Mouse (Mus musculus): ENCODE measurements around the gene Orai1. TPM values are rescaled to one million over a fixed set of nuclear protein-coding genes. Genes with fewer than 3 reads are reported as not detected.
"Not testable (repeated sequence)": the region's sequence is repeated elsewhere in the genome, so short reads cannot be mapped to it uniquely, and the experiment has no call there.

Orai1 gene
- polyA plus RNA-seq (2015; fragmentation: Nextera tagmentation; extraction: Ambion mirVana): 14.0 and 14.3 TPM in 2 replicates

GRCm38 (mm10) chr5:123014753-123015701 is at the start of gene Orai1:
Gene Orai1, plus strand, starts transcription at chr5:123015074.
- peak; percentile 95 for ATAC-seq (ENCODE audit: low FRiP score, low read depth)
- WGBS: under 1% methylated on average over 82 of the region's 106 CpGs
- Histone ChIP-seq H3K9me3 (no peaks in the 10 kb centered on the region), H3K9ac (peak within 1 kb of the TSS; percentile 68), H3K36me3 (no peaks in the 10 kb centered on the region), H3K4me2 (peak within 1 kb of the TSS; percentile 67), H3K4me3 (peak within 1 kb of the TSS; percentile 61), H3K4me1 (replicated peaks) (peaks cover 37% of the 10 kb centered on the region), H3K27ac (replicated peaks) (peak within 1 kb of the TSS; percentile 90), H3K27me3 (no peaks in the 10 kb centered on the region)

GRCm38 (mm10) chr5:122965427-122965826 is 49.4 kb upstream of the Orai1 start:
- H3K27ac ChIP-seq (replicated peaks): no peak overlapping the region
- ATAC-seq (ENCODE audit: low FRiP score, low read depth): no peak
- H3K4me2 ChIP-seq: no peak overlapping the region
- H3K9ac ChIP-seq: no peak overlapping the region
- H3K36me3 ChIP-seq: no peaks in the 10 kb centered on the region
- H3K9me3 ChIP-seq: no peaks in the 10 kb centered on the region
- no peaks in the 10 kb centered on the region for H3K4me1 ChIP-seq (replicated peaks)
- WGBS: 78% methylated on average over 11 of the region's 11 CpGs
- no peak overlapping the region for H3K4me3 ChIP-seq
- no peaks in the 10 kb centered on the region for H3K27me3 ChIP-seq

- 35% methylated on average over 4 of the region's 4 CpGs for WGBS
- Histone ChIP-seq H3K9me3 (no peaks in the 10 kb centered on the region), H3K27ac (replicated peaks) (no peak overlapping the region), H3K27me3 (no peaks in the 10 kb centered on the region), H3K9ac (no peak overlapping the region), H3K4me2 (no peak overlapping the region), H3K36me3 (no peaks in the 10 kb centered on the region), H3K4me3 (no peak overlapping the region), H3K4me1 (replicated peaks) (no peaks in the 10 kb centered on the region)
- no peak for ATAC-seq (ENCODE audit: low FRiP score, low read depth)
Measured at GRCm38 (mm10) chr5:122968322-122968721, 46.6 kb upstream of the Orai1 start.

DNA sequence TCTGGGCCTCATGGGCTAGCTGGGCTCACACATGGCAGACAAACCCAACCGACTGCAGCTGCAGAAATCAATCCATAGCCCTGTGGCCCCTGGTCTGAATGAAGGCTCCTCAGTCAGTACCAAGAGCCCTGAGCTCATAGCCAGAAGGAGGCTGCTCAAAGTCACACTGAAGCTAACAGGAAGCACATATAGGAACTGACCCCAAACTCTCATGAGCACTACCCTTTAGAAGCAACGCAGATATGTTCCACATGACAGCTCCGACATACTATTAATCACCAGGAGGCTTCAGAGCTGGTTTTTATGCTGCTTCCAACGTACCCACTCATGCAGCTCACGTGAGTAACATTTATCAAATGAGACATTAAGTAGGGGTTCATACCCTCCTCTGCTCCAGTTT is 44.8 kb upstream of the Orai1 start:
- 72% methylated on average over 5 of the region's 5 CpGs for WGBS
- no peak overlapping the region for H3K27ac ChIP-seq (replicated peaks)
- no peaks in the 10 kb centered on the region for H3K4me1 ChIP-seq (replicated peaks)
- no peak for ATAC-seq (ENCODE audit: low FRiP score, low read depth)
- H3K9ac ChIP-seq: no peak overlapping the region
- no peaks in the 10 kb centered on the region for H3K9me3 ChIP-seq
- no peaks in the 10 kb centered on the region for H3K36me3 ChIP-seq
- no peaks in the 10 kb centered on the region for H3K27me3 ChIP-seq
- H3K4me2 ChIP-seq: no peak overlapping the region
- H3K4me3 ChIP-seq: no peak overlapping the region

DNA sequence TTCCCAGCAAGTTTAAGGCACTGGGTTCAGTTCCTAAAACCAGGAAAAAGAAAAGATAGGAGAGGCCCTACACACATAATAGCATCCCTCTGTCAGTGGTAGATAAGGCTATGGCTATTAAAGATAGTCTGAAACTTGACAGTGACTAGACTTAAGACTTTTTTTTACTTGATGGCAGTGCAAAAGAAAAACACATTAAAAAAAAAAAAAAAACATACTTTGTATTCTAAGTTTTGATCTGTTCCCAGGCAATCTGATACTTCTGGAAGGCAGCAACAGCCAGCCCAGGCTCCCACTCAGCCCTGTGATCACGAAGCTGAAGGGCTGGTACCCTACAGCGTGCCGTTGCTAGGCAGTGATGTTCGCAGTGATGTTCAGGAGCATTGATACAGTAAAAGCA is 43.4 kb upstream of the Orai1 start:
- 77% methylated on average over 4 of the region's 4 CpGs for WGBS
- no peak for ATAC-seq (ENCODE audit: low FRiP score, low read depth)

GRCm38 (mm10) chr5:122972116-122972515 is 42.8 kb upstream of the Orai1 start:
- H3K27me3 ChIP-seq: no peaks in the 10 kb centered on the region
- no peaks in the 10 kb centered on the region for H3K9me3 ChIP-seq
- 50% methylated on average over 9 of the region's 9 CpGs for WGBS
- H3K4me3 ChIP-seq: no peak overlapping the region
- H3K9ac ChIP-seq: no peak overlapping the region
- no peak for ATAC-seq (ENCODE audit: low FRiP score, low read depth)
- H3K4me1 ChIP-seq (replicated peaks): no peaks in the 10 kb centered on the region
- H3K36me3 ChIP-seq: no peaks in the 10 kb centered on the region
- H3K4me2 ChIP-seq: no peak overlapping the region
- H3K27ac ChIP-seq (replicated peaks): peak overlapping the region; percentile 43; the same call in 1 of the 2 replicates

More for the DNA sequence above, 43.4 kb upstream of the Orai1 start:
- Histone ChIP-seq H3K36me3 (no peaks in the 10 kb centered on the region), H3K4me2 (no peak overlapping the region), H3K27ac (replicated peaks) (0 out of 2 replicates have a peak overlapping the region, but pooled peaks have one; percentile 43), H3K4me1 (replicated peaks) (no peaks in the 10 kb centered on the region), H3K9me3 (no peaks in the 10 kb centered on the region), H3K27me3 (no peaks in the 10 kb centered on the region), H3K4me3 (no peak overlapping the region), H3K9ac (no peak overlapping the region)

DNA sequence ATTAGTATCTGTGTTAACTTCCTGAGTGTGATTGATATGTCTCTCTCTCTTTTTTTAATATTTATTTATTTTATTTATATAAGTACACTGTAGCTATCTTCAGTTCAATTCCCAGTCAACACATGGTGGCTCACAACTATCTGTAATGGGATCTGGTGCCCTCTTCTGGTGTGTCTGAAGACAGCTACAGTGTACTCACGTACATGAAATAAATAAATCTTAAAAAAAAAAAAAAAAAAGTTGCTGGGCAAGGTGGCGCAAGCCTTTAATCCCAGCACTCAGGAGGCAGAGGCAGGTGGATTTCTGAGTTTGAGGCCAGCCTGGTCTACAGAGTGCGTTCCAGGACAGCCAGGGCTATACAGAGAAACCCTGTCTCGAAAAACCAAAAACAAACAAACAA is 40.2 kb upstream of the Orai1 start:
- not testable (repeated sequence) for H3K9me3 ChIP-seq; H3K27ac ChIP-seq (replicated peaks); H3K36me3 ChIP-seq; ATAC-seq (ENCODE audit: low FRiP score, low read depth); H3K4me1 ChIP-seq (replicated peaks); H3K9ac ChIP-seq; H3K4me3 ChIP-seq; H3K4me2 ChIP-seq; H3K27me3 ChIP-seq
- WGBS: 90% methylated on average over 4 of the region's 4 CpGs

GRCm38 (mm10) chr5:122978970-122979369 is 35.9 kb upstream of the Orai1 start:
- 85% methylated on average over 8 of the region's 8 CpGs for WGBS
- Histone ChIP-seq H3K36me3 (no peaks in the 10 kb centered on the region), H3K9ac (no peak overlapping the region), H3K9me3 (no peaks in the 10 kb centered on the region), H3K4me3 (no peak overlapping the region), H3K4me1 (replicated peaks) (no peaks in the 10 kb centered on the region), H3K4me2 (no peak overlapping the region), H3K27ac (replicated peaks) (no peak overlapping the region), H3K27me3 (no peaks in the 10 kb centered on the region)
- ATAC-seq (ENCODE audit: low FRiP score, low read depth): no peak

DNA sequence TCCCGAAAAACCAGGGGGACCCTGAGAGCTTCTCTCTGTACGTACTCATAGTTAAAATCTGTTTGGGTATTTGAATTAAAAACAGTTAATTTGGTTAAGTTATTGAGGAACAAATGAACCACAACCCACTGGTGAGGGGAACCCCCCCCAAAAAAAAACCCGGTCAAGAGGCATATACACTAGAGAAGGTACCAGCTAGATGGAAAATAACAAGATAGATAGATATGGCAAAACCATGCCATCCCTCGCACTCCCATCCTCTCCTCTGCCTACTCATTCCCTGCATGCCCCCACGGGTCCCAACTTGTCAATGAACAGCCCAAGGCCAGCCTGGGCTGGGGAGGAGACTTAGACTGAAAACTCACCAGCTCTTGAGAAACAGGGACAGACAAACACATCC is 30.4 kb upstream of the Orai1 start:
- H3K9ac ChIP-seq: no peak overlapping the region
- ATAC-seq (ENCODE audit: low FRiP score, low read depth): no peak
- no peaks in the 10 kb centered on the region for H3K27me3 ChIP-seq
- H3K4me1 ChIP-seq (replicated peaks): peaks cover 31% of the 10 kb centered on the region
- WGBS: 85% methylated on average over 5 of the region's 5 CpGs
- no peak overlapping the region for H3K4me3 ChIP-seq
- no peak overlapping the region for H3K4me2 ChIP-seq
- no peak overlapping the region for H3K27ac ChIP-seq (replicated peaks)
- no peaks in the 10 kb centered on the region for H3K36me3 ChIP-seq
- H3K9me3 ChIP-seq: no peaks in the 10 kb centered on the region

GRCm38 (mm10) chr5:122985276-122985675 is 29.6 kb upstream of the Orai1 start:
- 0 out of 2 replicates have a peak overlapping the region, but pooled peaks have one; percentile 5 for H3K4me2 ChIP-seq
- no peaks in the 10 kb centered on the region for H3K27me3 ChIP-seq
- WGBS: 53% methylated on average over 3 of the region's 3 CpGs
- H3K4me3 ChIP-seq: no peak overlapping the region
- H3K27ac ChIP-seq (replicated peaks): no peak overlapping the region
- H3K36me3 ChIP-seq: no peaks in the 10 kb centered on the region
- H3K9ac ChIP-seq: no peak overlapping the region
- H3K4me1 ChIP-seq (replicated peaks): peaks cover 39% of the 10 kb centered on the region
- H3K9me3 ChIP-seq: no peaks in the 10 kb centered on the region
- no peak for ATAC-seq (ENCODE audit: low FRiP score, low read depth)

DNA sequence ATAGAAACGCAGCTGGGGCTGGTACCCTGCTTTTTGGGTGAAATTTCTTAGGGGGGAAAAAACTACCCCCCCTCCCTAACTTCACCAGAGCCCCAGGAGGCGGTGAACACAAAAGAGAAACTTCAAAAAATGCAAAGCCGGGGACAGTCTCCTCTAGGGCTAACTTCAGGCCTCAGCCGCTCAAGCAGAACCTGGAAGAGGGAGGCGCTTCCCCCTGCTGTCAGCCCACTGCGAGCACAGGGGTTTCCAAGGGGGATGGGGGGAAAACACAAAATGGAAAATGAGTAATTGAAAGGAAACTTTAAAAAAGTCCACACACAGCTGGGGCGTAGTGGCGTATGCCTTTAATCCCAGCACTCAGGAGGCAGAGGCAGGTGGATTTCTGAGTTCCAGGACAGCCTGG is 28.8 kb upstream of the Orai1 start:
- H3K4me2 ChIP-seq: no peak overlapping the region
- no peaks in the 10 kb centered on the region for H3K36me3 ChIP-seq
- H3K27ac ChIP-seq (replicated peaks): no peak overlapping the region
- H3K9me3 ChIP-seq: no peaks in the 10 kb centered on the region
- H3K27me3 ChIP-seq: no peaks in the 10 kb centered on the region
- H3K4me1 ChIP-seq (replicated peaks): peaks cover 46% of the 10 kb centered on the region
- ATAC-seq (ENCODE audit: low FRiP score, low read depth): no peak
- 31% methylated on average over 8 of the region's 8 CpGs for WGBS
- no peak overlapping the region for H3K9ac ChIP-seq
- no peak overlapping the region for H3K4me3 ChIP-seq

DNA sequence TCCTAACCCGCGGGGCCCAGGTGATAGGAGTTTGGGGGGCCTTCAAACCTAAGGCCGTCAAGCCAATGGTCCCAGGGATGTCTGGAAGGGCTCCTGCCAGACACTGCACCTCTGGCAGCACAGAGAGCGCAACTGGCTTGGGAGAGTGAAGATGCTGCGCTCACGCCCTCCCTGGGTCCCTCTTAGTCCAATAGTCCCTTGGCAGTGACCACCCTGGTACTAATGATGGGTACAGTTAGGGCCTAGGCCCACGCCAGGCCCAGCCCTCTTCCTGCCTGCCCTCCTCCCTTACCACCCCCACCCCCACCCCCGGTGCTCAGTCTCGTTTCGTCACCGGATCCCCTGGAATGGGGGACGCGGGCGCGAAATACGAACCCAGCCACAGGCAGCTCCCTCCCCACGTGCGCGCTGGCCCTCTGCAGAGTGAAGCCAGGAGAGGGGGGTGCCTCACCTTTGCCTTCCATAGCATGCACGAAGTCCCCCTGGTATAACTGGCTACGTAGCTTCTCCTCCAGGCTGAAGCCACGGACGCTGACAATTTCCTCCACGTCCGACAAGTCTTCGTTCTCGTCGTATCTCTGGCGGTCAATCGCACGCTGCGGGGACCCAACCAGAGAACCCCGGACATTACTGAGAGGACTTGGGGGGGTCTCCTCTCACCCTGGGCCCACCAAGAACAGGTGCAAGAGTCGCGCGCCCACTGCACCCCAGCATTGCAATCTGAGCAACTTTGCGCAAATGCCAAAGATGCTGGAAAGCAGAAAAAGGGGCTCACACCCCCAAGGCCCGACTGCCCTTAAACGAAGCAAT is 27.5 kb upstream of the Orai1 start:
- H3K4me1 ChIP-seq (replicated peaks): peaks cover 54% of the 10 kb centered on the region
- 2% methylated on average over 34 of the region's 39 CpGs for WGBS

More for the DNA sequence above, 27.5 kb upstream of the Orai1 start:
- Histone ChIP-seq H3K36me3 (no peaks in the 10 kb centered on the region), H3K27me3 (no peaks in the 10 kb centered on the region), H3K4me2 (peak overlapping the region; percentile 98), H3K4me3 (peak overlapping the region; percentile 78), H3K9me3 (no peaks in the 10 kb centered on the region), H3K9ac (peak overlapping the region; percentile 68), H3K27ac (replicated peaks) (no peak overlapping the region)
- ATAC-seq (ENCODE audit: low FRiP score, low read depth): peak; percentile 61

Measured in hindbrain, embryonic 15.5 days (tissue).